Mouse (Mus musculus) skeletal muscle tissue, adult 2 months (tissue): Measurements from ENCODE around the gene Itm2b.

ENCODE experiments used
- DNase-seq: peaks from one replicate; pipeline ENCODE4 v3.0.0-alpha.2; 2012; ENCODE audit warnings: low read depth, low spot score

Itm2b gene

GRCm38 (mm10) chr14:73368966-73369365, 16.1 kb downstream of the Itm2b start:
- no peak for DNase-seq

- no peak for DNase-seq
Measured at GRCm38 (mm10) chr14:73368221-73368620, 16.9 kb downstream of the Itm2b start.

- no peak for DNase-seq
Measured at GRCm38 (mm10) chr14:73366278-73366677, 18.8 kb downstream of the Itm2b start.

- DNase-seq: no peak
Measured at GRCm38 (mm10) chr14:73363782-73364181, 21.3 kb downstream of the Itm2b start.

- no peak for DNase-seq
Measured at GRCm38 (mm10) chr14:73354700-73355099, 30.4 kb downstream of the Itm2b start.

GRCm38 (mm10) chr14:73351118-73351517, 34.0 kb downstream of the Itm2b start:
- no peak for DNase-seq

- DNase-seq: no peak
Measured at GRCm38 (mm10) chr14:73350029-73350428, 35.1 kb downstream of the Itm2b start.

GRCm38 (mm10) chr14:73349061-73349670, 35.9 kb downstream of the Itm2b start:
- no peak for DNase-seq

- DNase-seq: no peak
Measured at GRCm38 (mm10) chr14:73347302-73347701, 37.8 kb downstream of the Itm2b start.

GRCm38 (mm10) chr14:73345614-73346013, 39.5 kb downstream of the Itm2b start:
- DNase-seq: no peak

GRCm38 (mm10) chr14:73340051-73340755, 44.9 kb downstream of the Itm2b start:
- DNase-seq: no peak

- DNase-seq: no peak
Measured at GRCm38 (mm10) chr14:73339615-73340014, 45.5 kb downstream of the Itm2b start.

GRCm38 (mm10) chr14:73336316-73337080, 48.6 kb downstream of the Itm2b start:
- DNase-seq: no peak

GRCm38 (mm10) chr14:73334926-73335805, 49.9 kb downstream of the Itm2b start:
- no peak for DNase-seq

- DNase-seq: peak; percentile 40
Measured at GRCm38 (mm10) chr14:73333880-73334279, 51.2 kb downstream of the Itm2b start.

- no peak for DNase-seq
Measured at GRCm38 (mm10) chr14:73331386-73331785, 53.7 kb downstream of the Itm2b start.

GRCm38 (mm10) chr14:73329871-73330270, 55.2 kb downstream of the Itm2b start:
- DNase-seq: no peak

GRCm38 (mm10) chr14:73326511-73326910, 58.6 kb downstream of the Itm2b start:
- DNase-seq: no peak

- DNase-seq: peak; percentile 76
Measured at GRCm38 (mm10) chr14:73325456-73326381, 59.4 kb downstream of the Itm2b start, which contains the start of gene Rb1. Gene Rb1 (minus strand): TSS chr14:73325822.
